Mouse (Mus musculus): Measurements from ENCODE around the gene Dclk2. TPM values are rescaled to one million over a fixed set of nuclear protein-coding genes. Genes with fewer than 3 reads are reported as not detected.

Gene Dclk2
- total and polyA plus RNA-seq, 3 experiments, result under 0.01 to 0.17 TPM; not detected in 1

- Histone ChIP-seq H3K27ac (ENCODE audit: control insufficient read depth, low read depth, low read length) (no peak overlapping the region), H3K36me3 (ENCODE audit: control insufficient read depth in 1 of 2, insufficient read depth in 2 of 2, low read length in 2 of 2) (no peaks in the 10 kb centered on the region), H3K4me3 (ENCODE audit: control insufficient read depth in 1 of 2, insufficient read depth in 1 of 2, low read depth in 2 of 2, low read length in 2 of 2) (no peak overlapping the region), H3K27me3 (ENCODE audit: control insufficient read depth in 1 of 2, insufficient read depth in 2 of 2, low read length in 2 of 2) (no peaks in the 10 kb centered on the region; a peak in 2 of 4 replicates), H3K79me2 (ENCODE audit: control insufficient read depth, insufficient read depth, low read length, poor library complexity) (no peaks in the 10 kb centered on the region), H3K4me1 (ENCODE audit: control insufficient read depth in 1 of 2, insufficient read depth in 2 of 2, low read length in 2 of 2) (no peaks in the 10 kb centered on the region), H3K9ac (ENCODE audit: control insufficient read depth, low read depth, low read length, poor library complexity, severe bottlenecking) (no peak overlapping the region), H3K9me3 (replicated peaks; ENCODE audit: insufficient read depth, low read length) (no peaks in the 10 kb centered on the region)
- no peak for DNase-seq (ENCODE audit: low read depth, low spot score)
- TF ChIP-seq POLR2AphosphoS2 (IDR thresholded peaks at IDR 0.05; ENCODE audit: low read length) (no peak), MYC (IDR thresholded peaks at IDR 0.05; ENCODE audit: low read depth, low read length) (no peak), MAFK (IDR thresholded peaks at IDR 0.05; ENCODE audit: borderline replicate concordance, low read depth, low read length) (no peak), TCF12 (IDR thresholded peaks at IDR 0.05; ENCODE audit: low read depth, low read length) (no peak), CTCF (IDR thresholded peaks at IDR 0.05 in 2 of 3, conservative IDR thresholded peaks at IDR 0.05 in 1 of 3; ENCODE audit: control insufficient read depth in 1 of 3, insufficient read depth in 1 of 3, low read depth in 2 of 3, low read length in 3 of 3, poor library complexity in 1 of 3, severe bottlenecking in 1 of 3) (no peak), MYB (IDR thresholded peaks at IDR 0.05; ENCODE audit: low read depth, low read length) (no peak), JUND (IDR thresholded peaks at IDR 0.05; ENCODE audit: low read depth, low read length) (no peak), NELFE (IDR thresholded peaks at IDR 0.05; ENCODE audit: low read depth, low read length) (no peak), TBP (IDR thresholded peaks at IDR 0.05; ENCODE audit: low read depth, low read length) (no peak), MXI1 (IDR thresholded peaks at IDR 0.05; ENCODE audit: low read depth, low read length) (no peak), MEF2A (IDR thresholded peaks at IDR 0.05; ENCODE audit: extremely low read depth, insufficient replicate concordance, low read depth, low read length, poor library complexity, severe bottlenecking) (no peak), KAT2A (conservative IDR thresholded peaks at IDR 0.05; ENCODE audit: low read depth, low read length) (no peak), CHD1 (IDR thresholded peaks at IDR 0.05; ENCODE audit: low read depth, low read length) (no peak)
These were observed 51.9 kb downstream of the Dclk2 start for GRCm38 (mm10) chr3:86868721-86869120.

- no peak overlapping the region for H3K27ac ChIP-seq (ENCODE audit: control insufficient read depth, low read depth, low read length)
- no peaks in the 10 kb centered on the region; a peak in 1 of 4 replicates for H3K27me3 ChIP-seq (ENCODE audit: control insufficient read depth in 1 of 2, insufficient read depth in 2 of 2, low read length in 2 of 2)
These were observed 57.2 kb downstream of the Dclk2 start for GRCm38 (mm10) chr3:86863327-86864008.

More at GRCm38 (mm10) chr3:86863327-86864008, 57.2 kb downstream of the Dclk2 start:
- TF ChIP-seq ZNF384 (IDR thresholded peaks at IDR 0.05; ENCODE audit: low read depth, low read length) (no peak), CHD1 (IDR thresholded peaks at IDR 0.05; ENCODE audit: low read depth, low read length) (no peak), USF2 (IDR thresholded peaks at IDR 0.05; ENCODE audit: borderline replicate concordance in 1 of 2, insufficient read depth in 1 of 2, low read depth in 1 of 2, low read length in 2 of 2) (no peak), MYC (IDR thresholded peaks at IDR 0.05; ENCODE audit: low read depth, low read length) (no peak), ZMIZ1 (IDR thresholded peaks at IDR 0.05; ENCODE audit: low read depth, low read length) (no peak), ETS1 (IDR thresholded peaks at IDR 0.05; ENCODE audit: low read depth, low read length) (no peak), USF1 (IDR thresholded peaks at IDR 0.05; ENCODE audit: low read depth, low read length) (no peak)
- H3K4me1 ChIP-seq (ENCODE audit: control insufficient read depth in 1 of 2, insufficient read depth in 2 of 2, low read length in 2 of 2), result no peaks in the 10 kb centered on the region
- H3K4me3 ChIP-seq (ENCODE audit: control insufficient read depth in 1 of 2, insufficient read depth in 1 of 2, low read depth in 2 of 2, low read length in 2 of 2), result no peak overlapping the region
- H3K9ac ChIP-seq (ENCODE audit: control insufficient read depth, low read depth, low read length, poor library complexity, severe bottlenecking), result no peak overlapping the region
- H3K79me2 ChIP-seq (ENCODE audit: control insufficient read depth, insufficient read depth, low read length, poor library complexity), result no peaks in the 10 kb centered on the region
- DNase-seq (ENCODE audit: low read depth, low spot score), result no peak
- H3K36me3 ChIP-seq (ENCODE audit: control insufficient read depth in 1 of 2, insufficient read depth in 2 of 2, low read length in 2 of 2), result no peaks in the 10 kb centered on the region
- no peaks in the 10 kb centered on the region for H3K9me3 ChIP-seq (replicated peaks; ENCODE audit: insufficient read depth, low read length)
